Mouse (Mus musculus): Measurements from ENCODE around the gene Derl3. TPM values are rescaled to one million over a fixed set of nuclear protein-coding genes. Genes with fewer than 3 reads are reported as not detected.

The Derl3 gene
- total and polyA plus RNA-seq, 2 experiments from 2014 or later = 0.41 TPM; not detected in 1

DNA sequence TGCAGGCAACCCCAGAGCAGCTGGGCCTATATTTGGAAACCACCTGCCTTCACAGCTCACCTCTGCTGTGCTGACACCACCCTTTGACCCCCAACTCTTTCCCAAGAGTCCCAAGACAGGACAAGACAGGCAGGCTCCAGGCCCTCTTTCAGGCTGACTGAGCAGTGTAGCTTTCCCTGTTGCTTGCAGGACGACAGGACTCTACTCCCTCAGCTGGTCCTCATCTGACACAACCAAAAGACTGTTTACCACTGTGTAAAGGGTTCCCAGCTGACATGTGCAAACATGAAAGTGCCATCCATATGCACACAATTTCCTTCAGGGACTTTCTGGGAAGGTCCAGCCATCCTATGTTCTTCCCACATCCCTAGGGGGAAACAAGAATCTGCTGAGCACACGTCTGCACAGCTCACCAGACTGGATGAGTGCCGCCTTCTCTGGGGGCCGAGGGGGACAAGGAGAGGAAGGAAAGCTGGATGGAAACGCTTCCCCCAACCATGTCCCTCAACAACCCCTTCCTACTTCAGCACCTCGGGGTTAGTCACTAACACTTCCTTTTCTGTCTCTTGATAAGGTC is 19.9 kb downstream of the Derl3 start:
- no peaks in the 10 kb centered on the region for H3K9me3 ChIP-seq (replicated peaks; ENCODE audit: control insufficient read depth, low read length)
- no peak overlapping the region for H3K27ac ChIP-seq (ENCODE audit: low read depth)
- H3K4me1 ChIP-seq (ENCODE audit: control insufficient read depth, insufficient read depth) = no peaks in the 10 kb centered on the region
- H3K27me3 ChIP-seq (ENCODE audit: control insufficient read depth, insufficient read depth, low read length) = no peaks in the 10 kb centered on the region
- no peak for DNase-seq (ENCODE audit: low spot score)
- H3K4me3 ChIP-seq (ENCODE audit: low read depth, low read length) = no peak overlapping the region
- no peak for ATAC-seq (ENCODE audit: insufficient read depth, low read depth)
- no peak for TF ChIP-seq CTCF (IDR thresholded peaks at IDR 0.05; ENCODE audit: low read depth)
- TF ChIP-seq EP300 (IDR thresholded peaks at IDR 0.05; ENCODE audit: low read depth) = no peak
- H3K4me2 ChIP-seq (ENCODE audit: low read depth, low read length) = no peak overlapping the region
- WGBS = 31% methylated on average over 6 of the region's 6 CpGs
- peaks cover 58% of the 10 kb centered on the region for H3K36me3 ChIP-seq (replicated peaks; ENCODE audit: control insufficient read depth, insufficient read depth, low read length)
- H3K9ac ChIP-seq (replicated peaks; ENCODE audit: low read depth, low read length) = no peak overlapping the region

- H3K4me3 ChIP-seq (ENCODE audit: low read depth, low read length) = no peak overlapping the region
- peaks cover 44% of the 10 kb centered on the region for H3K36me3 ChIP-seq (replicated peaks; ENCODE audit: control insufficient read depth, insufficient read depth, low read length)
- 50% methylated on average over 7 of the region's 7 CpGs for WGBS
- no peak for TF ChIP-seq EP300 (IDR thresholded peaks at IDR 0.05; ENCODE audit: low read depth)
- no peak for TF ChIP-seq CTCF (IDR thresholded peaks at IDR 0.05; ENCODE audit: low read depth)
- H3K4me2 ChIP-seq (ENCODE audit: low read depth, low read length) = no peak overlapping the region
- DNase-seq (ENCODE audit: low spot score) (no peak), ATAC-seq (ENCODE audit: insufficient read depth, low read depth) (no peak)
- no peak overlapping the region for H3K9ac ChIP-seq (replicated peaks; ENCODE audit: low read depth, low read length)
- peaks cover 8% of the 10 kb centered on the region; the same call in 1 of the 2 replicates for H3K4me1 ChIP-seq (ENCODE audit: control insufficient read depth, insufficient read depth)
- no peaks in the 10 kb centered on the region for H3K27me3 ChIP-seq (ENCODE audit: control insufficient read depth, insufficient read depth, low read length)
- no peak overlapping the region for H3K27ac ChIP-seq (ENCODE audit: low read depth)
- H3K9me3 ChIP-seq (replicated peaks; ENCODE audit: control insufficient read depth, low read length) = no peaks in the 10 kb centered on the region
These were observed 22.3 kb downstream of the Derl3 start for GRCm38 (mm10) chr10:75915557-75915956.

GRCm38 (mm10) chr10:75916840-75917239 is 23.6 kb downstream of the Derl3 start:
- Histone ChIP-seq H3K36me3 (replicated peaks; ENCODE audit: control insufficient read depth, insufficient read depth, low read length) (peaks cover 31% of the 10 kb centered on the region; the same call in 1 of the 2 replicates), H3K4me1 (ENCODE audit: control insufficient read depth, insufficient read depth) (peaks cover 10% of the 10 kb centered on the region), H3K4me3 (ENCODE audit: low read depth, low read length) (no peak overlapping the region), H3K27me3 (ENCODE audit: control insufficient read depth, insufficient read depth, low read length) (no peaks in the 10 kb centered on the region), H3K9ac (replicated peaks; ENCODE audit: low read depth, low read length) (no peak overlapping the region), H3K4me2 (ENCODE audit: low read depth, low read length) (no peak overlapping the region), H3K9me3 (replicated peaks; ENCODE audit: control insufficient read depth, low read length) (no peaks in the 10 kb centered on the region), H3K27ac (ENCODE audit: low read depth) (no peak overlapping the region)
- ATAC-seq (ENCODE audit: insufficient read depth, low read depth) (no peak), DNase-seq (ENCODE audit: low spot score) (no peak)
- TF ChIP-seq EP300 (IDR thresholded peaks at IDR 0.05; ENCODE audit: low read depth) = no peak
- TF ChIP-seq CTCF (IDR thresholded peaks at IDR 0.05; ENCODE audit: low read depth) = no peak
- 83% methylated on average over 8 of the region's 8 CpGs for WGBS

DNA sequence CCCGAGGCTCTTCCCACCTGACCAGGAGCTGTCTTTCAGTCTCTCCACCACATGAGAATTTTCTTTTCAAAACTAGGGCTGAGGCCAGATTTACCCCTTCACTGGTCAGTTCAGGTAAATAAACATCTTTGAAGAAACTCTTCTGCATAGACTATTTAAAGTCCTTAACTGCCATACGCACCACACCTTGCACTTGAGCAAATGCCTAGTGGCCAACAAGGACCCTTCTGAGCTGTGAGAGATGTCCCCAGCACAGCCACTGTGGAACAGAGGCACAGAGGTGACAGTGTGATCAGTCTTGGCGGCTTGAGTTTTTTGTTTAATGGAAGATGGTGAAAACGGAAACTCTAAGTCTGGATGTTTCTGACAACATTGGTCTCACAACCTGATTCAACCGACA is 25.8 kb downstream of the Derl3 start:
- H3K36me3 ChIP-seq (replicated peaks; ENCODE audit: control insufficient read depth, insufficient read depth, low read length) = peaks cover 26% of the 10 kb centered on the region; the same call in 1 of the 2 replicates
- DNase-seq (ENCODE audit: low spot score) = no peak
- TF ChIP-seq CTCF (IDR thresholded peaks at IDR 0.05; ENCODE audit: low read depth) = no peak
- TF ChIP-seq EP300 (IDR thresholded peaks at IDR 0.05; ENCODE audit: low read depth) = no peak
- ATAC-seq (ENCODE audit: insufficient read depth, low read depth) = no peak
- no peak overlapping the region for H3K4me2 ChIP-seq (ENCODE audit: low read depth, low read length)
- no peaks in the 10 kb centered on the region for H3K9me3 ChIP-seq (replicated peaks; ENCODE audit: control insufficient read depth, low read length)
- H3K4me1 ChIP-seq (ENCODE audit: control insufficient read depth, insufficient read depth) = peaks cover 14% of the 10 kb centered on the region
- H3K9ac ChIP-seq (replicated peaks; ENCODE audit: low read depth, low read length) = no peak overlapping the region
- 86% methylated on average over 5 of the region's 5 CpGs for WGBS
- H3K27ac ChIP-seq (ENCODE audit: low read depth) = no peak overlapping the region
- H3K4me3 ChIP-seq (ENCODE audit: low read depth, low read length) = no peak overlapping the region
- H3K27me3 ChIP-seq (ENCODE audit: control insufficient read depth, insufficient read depth, low read length) = no peaks in the 10 kb centered on the region

DNA sequence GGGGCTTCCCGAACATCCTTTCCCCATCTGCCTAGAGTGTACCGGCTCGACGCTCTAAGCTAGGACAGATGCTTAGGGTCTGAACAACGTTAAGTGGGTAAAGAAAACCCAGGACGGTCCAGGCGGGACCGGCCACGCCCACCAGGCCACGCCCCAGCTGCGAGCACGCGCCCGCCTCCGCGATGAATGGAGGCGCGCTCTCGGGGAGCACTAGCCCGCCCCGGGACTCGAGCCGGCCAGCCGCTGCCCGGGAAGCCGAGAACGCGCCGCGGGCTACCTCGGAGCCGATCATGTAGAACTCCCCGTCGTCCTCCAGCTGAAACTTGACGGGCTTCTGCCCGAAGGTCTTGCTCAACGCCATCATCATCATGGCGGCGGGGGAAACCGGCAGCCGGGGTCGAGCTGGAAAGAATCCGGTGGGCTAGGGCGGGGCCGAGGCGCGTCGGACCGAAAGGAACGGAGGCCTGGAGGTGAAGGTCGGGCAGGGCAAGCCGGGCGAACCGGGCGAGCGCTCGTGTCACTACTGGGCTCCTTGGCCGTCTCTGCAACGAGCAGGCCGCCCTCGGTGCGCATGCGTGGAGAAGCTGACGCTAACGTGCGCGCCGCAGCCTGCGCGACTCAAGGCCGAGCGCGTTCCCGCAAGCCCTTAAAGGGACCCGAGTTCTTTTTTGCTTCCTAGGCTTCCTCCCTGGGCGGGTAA is 28.0 kb downstream of the Derl3 start, which contains the start of gene Smarcb1:
Smarcb1 (minus strand) TSS at position 592 of the 700 bp plus-strand sequence.
- Histone ChIP-seq H3K27me3 (ENCODE audit: control insufficient read depth, insufficient read depth, low read length) (no peaks in the 10 kb centered on the region), H3K9ac (replicated peaks; ENCODE audit: low read depth, low read length) (peak within 1 kb of the TSS; percentile 88), H3K9me3 (replicated peaks; ENCODE audit: control insufficient read depth, low read length) (no peaks in the 10 kb centered on the region), H3K4me3 (ENCODE audit: low read depth, low read length) (peak within 1 kb of the TSS; percentile 99), H3K4me1 (ENCODE audit: control insufficient read depth, insufficient read depth) (peaks cover 14% of the 10 kb centered on the region), H3K27ac (ENCODE audit: low read depth) (peak within 1 kb of the TSS; percentile 94), H3K4me2 (ENCODE audit: low read depth, low read length) (peak within 1 kb of the TSS; percentile 98), H3K36me3 (replicated peaks; ENCODE audit: control insufficient read depth, insufficient read depth, low read length) (peaks cover 23% of the 10 kb centered on the region)
- WGBS = under 1% methylated on average over 76 of the region's 76 CpGs
- no peak for TF ChIP-seq EP300 (IDR thresholded peaks at IDR 0.05; ENCODE audit: low read depth)
- no peak for TF ChIP-seq CTCF (IDR thresholded peaks at IDR 0.05; ENCODE audit: low read depth)
- DNase-seq (ENCODE audit: low spot score) (peak; percentile 98), ATAC-seq (ENCODE audit: insufficient read depth, low read depth) (peak; percentile 96)
